Mouse (Mus musculus) heart, embryonic 11.5 days (tissue): ENCODE measurements around the gene Agmat. TPM values are rescaled to one million over a fixed set of nuclear protein-coding genes. Genes with fewer than 3 reads are reported as not detected.
A peak's percentile ranks its signal among the peaks of the same experiment; 100 is the strongest.

ENCODE experiments used
- ATAC-seq: fragments of 200-750 bp; cut with Nextera tagmentation; replicated peaks from 2 replicates; pipeline ENCODE4 v1.8.0; 2017; ENCODE audit warnings: moderate library complexity; ENCODE audit not compliant: insufficient number of reproducible peaks, low FRiP score, low TSS enrichment
- H3K27ac ChIP-seq: fragments of 300-500 bp; sonication (generic); 2 replicates; pipeline ENCODE4 v1.5.1; 2014; ENCODE audit warnings: mild to moderate bottlenecking, low read depth, low read length
- H3K27me3 ChIP-seq: fragments of 300-500 bp; sonication (generic); 2 replicates; pipeline ENCODE4 v1.6.1; 2014; ENCODE audit warnings: mild to moderate bottlenecking, low read length, mixed read lengths; ENCODE audit not compliant: control insufficient read depth, insufficient read depth
- H3K36me3 ChIP-seq: fragments of 300-500 bp; sonication (generic); 2 replicates; pipeline ENCODE4 v1.6.1; 2014; ENCODE audit warnings: mild to moderate bottlenecking, low read length, moderate library complexity, mixed read lengths; ENCODE audit not compliant: control insufficient read depth, insufficient read depth
- H3K4me1 ChIP-seq: fragments of 300-500 bp; sonication (generic); 2 replicates; pipeline ENCODE4 v1.6.1; 2014; ENCODE audit warnings: low read length; ENCODE audit not compliant: control insufficient read depth, insufficient read depth
- H3K4me2 ChIP-seq: fragments of 300-500 bp; sonication (generic); 2 replicates; pipeline ENCODE4 v1.6.1; 2014; ENCODE audit warnings: mild to moderate bottlenecking, moderate library complexity
- H3K4me3 ChIP-seq: fragments of 300-500 bp; sonication (generic); 2 replicates; pipeline ENCODE4 v1.5.1; 2014; ENCODE audit warnings: low read depth, low read length
- H3K9ac ChIP-seq: fragments of 300-500 bp; sonication (generic); 2 replicates; pipeline ENCODE4 v1.6.1; 2014; ENCODE audit warnings: mild to moderate bottlenecking, low read depth, low read length, moderate library complexity
- H3K9me3 ChIP-seq: fragments of 300-500 bp; sonication (generic); replicated peaks from 2 replicates; pipeline ENCODE4 v1.6.1; 2016; ENCODE audit warnings: low read length; ENCODE audit not compliant: control insufficient read depth
- WGBS: fragments of 180-500 bp; shearing (Covaris S2); extraction: QIAGEN DNeasy Blood & Tissue Kit; methylation state at CpG from one replicate; pipeline ENCODE4 v1.1.7; 2014; ENCODE audit not compliant: insufficient replicate concordance; 5-methylcytosine and 5-hydroxymethylcytosine counted together
- polyA plus RNA-seq: library from polyadenylated mRNA; unstranded; fragments of >200 nt; fragmentation: Nextera tagmentation; extraction: Ambion mirVana; gene quantifications from 2 replicates; pipeline ENCODE4 v1.2.1, GENCODE M21; 2014

The Agmat gene
- polyA plus RNA-seq: 0.80 and 1.0 TPM in 2 replicates

- Histone ChIP-seq H3K27ac (no peak within 1 kb of the TSS), H3K4me2 (peak within 1 kb of the TSS; percentile 36), H3K27me3 (peaks cover 4% of the 10 kb centered on the region; the same call in 1 of the 2 replicates), H3K9me3 (no peaks in the 10 kb centered on the region), H3K4me3 (no peak within 1 kb of the TSS), H3K4me1 (peaks cover 19% of the 10 kb centered on the region), H3K36me3 (no peaks in the 10 kb centered on the region), H3K9ac (no peak within 1 kb of the TSS)
- WGBS: 19% methylated on average over 24 of the region's 25 CpGs
- no peak for ATAC-seq
Observed at GRCm38 (mm10) chr4:141746578-141747346, at the start of gene Agmat. Agmat (plus strand) TSS chr4:141746672.

DNA sequence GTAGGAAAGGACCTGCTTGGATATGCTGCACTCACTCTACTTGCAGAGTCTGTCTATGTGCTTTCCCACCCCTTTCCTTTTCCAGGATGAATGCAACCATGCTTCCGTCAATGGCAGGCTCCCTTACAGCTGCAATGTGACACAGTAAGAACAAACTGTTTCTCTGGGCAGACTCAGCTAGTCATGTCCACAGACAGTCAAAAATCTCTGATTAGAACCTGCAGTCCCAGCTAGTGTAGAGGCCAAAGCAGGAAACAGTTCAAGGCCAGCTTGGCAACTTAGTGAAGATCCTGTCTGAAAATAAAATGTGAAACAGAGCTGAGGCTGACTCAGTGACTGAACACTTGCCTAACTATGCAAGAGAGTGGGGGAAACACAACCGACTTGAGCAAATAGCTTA, 41.8 kb upstream of the Agmat start:
- ATAC-seq: no peak
- 89% methylated on average over 2 of the region's 2 CpGs for WGBS
- peaks cover 58% of the 10 kb centered on the region for H3K36me3 ChIP-seq

GRCm38 (mm10) chr4:141705331-141705730, 41.1 kb upstream of the Agmat start:
- 79% methylated on average over 4 of the region's 4 CpGs for WGBS
- Histone ChIP-seq H3K4me3 (no peak overlapping the region), H3K27me3 (no peaks in the 10 kb centered on the region), H3K36me3 (peaks cover 58% of the 10 kb centered on the region), H3K4me2 (no peak overlapping the region), H3K9ac (no peak overlapping the region), H3K4me1 (no peaks in the 10 kb centered on the region), H3K27ac (no peak overlapping the region), H3K9me3 (no peaks in the 10 kb centered on the region)
- no peak for ATAC-seq

More for the DNA sequence above, 41.8 kb upstream of the Agmat start:
- H3K4me2 ChIP-seq: no peak overlapping the region
- no peaks in the 10 kb centered on the region for H3K9me3 ChIP-seq
- no peaks in the 10 kb centered on the region for H3K27me3 ChIP-seq
- no peak overlapping the region for H3K27ac ChIP-seq
- no peaks in the 10 kb centered on the region for H3K4me1 ChIP-seq
- H3K9ac ChIP-seq: no peak overlapping the region
- no peak overlapping the region for H3K4me3 ChIP-seq

GRCm38 (mm10) chr4:141708005-141708404, 38.5 kb upstream of the Agmat start:
- Histone ChIP-seq H3K9me3 (no peaks in the 10 kb centered on the region), H3K27me3 (no peaks in the 10 kb centered on the region), H3K9ac (no peak overlapping the region), H3K4me3 (no peak overlapping the region), H3K36me3 (peaks cover 61% of the 10 kb centered on the region), H3K4me1 (no peaks in the 10 kb centered on the region), H3K27ac (no peak overlapping the region), H3K4me2 (no peak overlapping the region)
- no peak for ATAC-seq
- 91% methylated on average over 7 of the region's 7 CpGs for WGBS

DNA sequence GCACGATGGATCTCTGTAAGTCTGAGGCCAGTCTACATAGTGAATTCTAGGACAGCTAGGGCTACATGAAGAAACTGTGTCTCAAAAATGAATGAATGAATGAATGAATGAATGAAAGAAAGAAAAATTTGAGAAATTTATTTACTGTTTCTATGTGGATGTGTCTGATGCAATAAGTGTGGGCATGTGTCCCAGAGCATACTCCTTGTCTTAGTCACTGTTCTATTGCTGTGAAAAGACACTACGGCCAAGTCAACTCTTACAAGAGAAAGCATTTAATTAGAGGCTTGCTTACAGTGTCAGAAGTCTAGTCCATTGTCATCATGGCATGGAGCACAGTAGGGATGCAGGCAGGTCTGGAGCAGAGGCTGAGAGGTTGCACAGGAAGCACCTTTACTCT, 37.5 kb upstream of the Agmat start:
- WGBS: 91% methylated on average over 2 of the region's 2 CpGs
- ATAC-seq: no peak
- Histone ChIP-seq H3K9me3 (no peaks in the 10 kb centered on the region), H3K4me3 (no peak overlapping the region), H3K36me3 (peaks cover 56% of the 10 kb centered on the region), H3K4me1 (no peaks in the 10 kb centered on the region), H3K4me2 (no peak overlapping the region), H3K9ac (no peak overlapping the region), H3K27ac (no peak overlapping the region), H3K27me3 (no peaks in the 10 kb centered on the region)

GRCm38 (mm10) chr4:141711250-141711649, 35.2 kb upstream of the Agmat start:
- Histone ChIP-seq H3K4me3 (no peak overlapping the region), H3K36me3 (peaks cover 42% of the 10 kb centered on the region), H3K4me1 (no peaks in the 10 kb centered on the region), H3K4me2 (no peak overlapping the region), H3K9me3 (no peaks in the 10 kb centered on the region), H3K27me3 (no peaks in the 10 kb centered on the region), H3K27ac (no peak overlapping the region), H3K9ac (no peak overlapping the region)
- no peak for ATAC-seq
- WGBS: 97% methylated on average over 1 of the region's 1 CpGs

DNA sequence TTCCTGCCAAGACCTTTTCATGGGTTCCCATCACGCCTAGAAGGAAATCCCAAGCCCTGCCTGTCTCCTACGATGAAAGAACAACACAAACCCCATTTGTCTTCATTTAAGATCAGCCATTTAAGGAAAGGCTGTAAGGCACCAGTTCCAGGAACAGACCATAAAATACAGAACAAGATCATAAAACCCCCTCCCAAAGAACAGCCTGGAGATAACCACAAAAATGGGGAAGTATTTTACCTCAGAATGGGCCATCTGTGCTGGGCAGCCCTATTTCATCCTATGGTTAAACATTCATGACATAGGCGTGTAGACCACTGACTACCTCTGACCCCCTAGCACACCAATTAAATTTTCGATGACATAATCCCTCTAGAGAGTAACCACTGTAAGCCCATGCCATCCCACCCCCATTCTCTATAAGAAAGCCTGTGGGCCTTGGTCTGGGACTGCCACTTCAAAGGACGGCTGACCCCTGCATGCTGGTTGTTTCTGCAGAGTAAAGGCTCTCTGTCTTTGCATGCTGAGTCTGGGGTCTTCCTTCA, 32.8 kb upstream of the Agmat start:
- Histone ChIP-seq H3K4me1 (0 out of 2 replicates have a peak, but pooled peaks cover 3% of the 10 kb centered on the region), H3K4me3 (no peak overlapping the region), H3K9me3 (no peaks in the 10 kb centered on the region), H3K27ac (no peak overlapping the region), H3K36me3 (peaks cover 25% of the 10 kb centered on the region), H3K27me3 (no peaks in the 10 kb centered on the region), H3K9ac (no peak overlapping the region), H3K4me2 (no peak overlapping the region)
- ATAC-seq: no peak
- WGBS: 81% methylated on average over 5 of the region's 5 CpGs

DNA sequence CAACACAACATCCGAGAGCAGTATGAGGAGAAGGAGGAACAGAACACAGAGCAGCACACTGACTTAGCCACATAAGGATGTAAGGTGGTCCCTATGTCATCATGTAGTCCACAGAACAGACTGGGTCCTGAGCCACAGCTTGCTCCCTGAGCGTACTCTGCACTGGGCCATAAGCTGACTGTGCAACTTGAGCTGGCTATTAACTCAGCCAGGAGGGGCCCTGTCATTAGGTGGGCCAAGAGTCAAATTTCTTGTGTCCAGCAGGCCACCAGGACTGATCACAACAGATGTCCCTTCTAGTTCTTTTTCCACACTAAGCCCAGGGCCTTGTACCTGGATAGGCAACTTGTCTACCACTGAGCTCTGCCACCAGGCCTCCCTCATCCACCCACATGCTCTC, 31.4 kb upstream of the Agmat start:
- no peak for ATAC-seq
- Histone ChIP-seq H3K36me3 (peaks cover 16% of the 10 kb centered on the region), H3K4me2 (no peak overlapping the region), H3K27ac (no peak overlapping the region), H3K27me3 (no peaks in the 10 kb centered on the region), H3K4me1 (0 out of 2 replicates have a peak, but pooled peaks cover 7% of the 10 kb centered on the region), H3K9me3 (peaks cover under 1% of the 10 kb centered on the region; the same call in 1 of the 2 replicates), H3K9ac (no peak overlapping the region), H3K4me3 (no peak overlapping the region)
- WGBS: 78% methylated on average over 2 of the region's 2 CpGs
